Mouse (Mus musculus) kidney, embryonic 15.5 days (tissue): ENCODE measurements around the gene Caln1. TPM values are rescaled to one million over a fixed set of nuclear protein-coding genes. Genes with fewer than 3 reads are reported as not detected.

Experiments
- ATAC-seq: fragments of 200-750 bp; cut with Nextera tagmentation; replicated peaks from 2 replicates; pipeline ENCODE4 v1.8.0; 2017; ENCODE audit warnings: moderate TSS enrichment; ENCODE audit not compliant: low FRiP score
- H3K27ac ChIP-seq: fragments of 300-500 bp; sonication (generic); 2 replicates; pipeline ENCODE4 v1.5.1; 2015; ENCODE audit warnings: mild to moderate bottlenecking, inconsistent platforms
- H3K27me3 ChIP-seq: fragments of 300-500 bp; sonication (generic); 2 replicates; pipeline ENCODE4 v1.6.1; 2015; ENCODE audit warnings: inconsistent platforms
- H3K36me3 ChIP-seq: fragments of 300-500 bp; sonication (generic); 2 replicates; pipeline ENCODE4 v1.6.1; 2015; ENCODE audit warnings: inconsistent platforms
- H3K4me1 ChIP-seq: fragments of 300-500 bp; sonication (generic); 2 replicates; pipeline ENCODE4 v1.6.1; 2015; ENCODE audit warnings: inconsistent platforms
- H3K4me2 ChIP-seq: fragments of 300-500 bp; sonication (generic); 2 replicates; pipeline ENCODE4 v1.6.1; 2015; ENCODE audit warnings: moderate library complexity, mild to moderate bottlenecking, inconsistent platforms
- H3K4me3 ChIP-seq: fragments of 300-500 bp; sonication (generic); replicated peaks from 2 replicates; pipeline ENCODE4 v1.5.1; 2015; ENCODE audit warnings: mild to moderate bottlenecking, inconsistent platforms
- H3K9ac ChIP-seq: fragments of 300-500 bp; sonication (generic); 2 replicates; pipeline ENCODE4 v1.6.1; 2015; ENCODE audit warnings: mild to moderate bottlenecking, inconsistent platforms
- H3K9me3 ChIP-seq: fragments of 300-500 bp; sonication (generic); replicated peaks from 2 replicates; pipeline ENCODE4 v1.6.1; 2016; ENCODE audit warnings: inconsistent platforms
- WGBS: fragments of 180-500 bp; shearing (Covaris S2); methylation state at CpG from one replicate; pipeline ENCODE4 v1.1.7; 2015; ENCODE audit warnings: mixed read lengths; 5-methylcytosine and 5-hydroxymethylcytosine counted together
- polyA plus RNA-seq: library from polyadenylated mRNA; unstranded; fragments of >200 nt; fragmentation: Nextera tagmentation; extraction: Ambion mirVana; gene quantifications from 2 replicates; pipeline ENCODE4 v1.2.1, GENCODE M21; 2015

Caln1 gene
- polyA plus RNA-seq, 1 experiment from 2014 or later = 1.1 TPM

DNA sequence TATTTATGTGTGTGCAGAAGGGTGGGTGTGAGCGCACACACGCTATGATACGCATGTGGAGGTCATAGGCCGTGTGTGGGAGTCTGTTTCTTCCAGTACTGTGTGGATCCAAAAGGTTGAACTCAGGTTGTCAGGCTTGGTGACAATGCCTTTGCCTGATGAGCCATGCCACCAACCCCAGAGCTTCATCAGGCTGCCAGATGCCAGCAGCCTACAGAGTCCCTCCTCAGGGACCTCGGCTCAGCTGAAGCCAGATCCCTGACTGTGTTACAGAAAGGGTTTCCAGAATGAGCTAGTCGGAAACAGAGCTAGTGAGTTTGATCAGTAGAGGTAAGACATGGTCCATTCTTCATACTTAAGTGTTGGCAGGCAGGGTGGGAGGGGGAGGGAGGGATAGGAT lies 25.9 kb downstream of the Caln1 start:
- 38% methylated on average over 6 of the region's 6 CpGs for WGBS
- H3K36me3 ChIP-seq = no peaks in the 10 kb centered on the region
- H3K9me3 ChIP-seq = no peaks in the 10 kb centered on the region
- H3K4me2 ChIP-seq = no peak overlapping the region
- no peaks in the 10 kb centered on the region for H3K27me3 ChIP-seq
- no peak overlapping the region for H3K9ac ChIP-seq
- no peak overlapping the region for H3K4me3 ChIP-seq
- ATAC-seq = no peak
- peaks cover 5% of the 10 kb centered on the region for H3K4me1 ChIP-seq
- H3K27ac ChIP-seq = no peak overlapping the region

DNA sequence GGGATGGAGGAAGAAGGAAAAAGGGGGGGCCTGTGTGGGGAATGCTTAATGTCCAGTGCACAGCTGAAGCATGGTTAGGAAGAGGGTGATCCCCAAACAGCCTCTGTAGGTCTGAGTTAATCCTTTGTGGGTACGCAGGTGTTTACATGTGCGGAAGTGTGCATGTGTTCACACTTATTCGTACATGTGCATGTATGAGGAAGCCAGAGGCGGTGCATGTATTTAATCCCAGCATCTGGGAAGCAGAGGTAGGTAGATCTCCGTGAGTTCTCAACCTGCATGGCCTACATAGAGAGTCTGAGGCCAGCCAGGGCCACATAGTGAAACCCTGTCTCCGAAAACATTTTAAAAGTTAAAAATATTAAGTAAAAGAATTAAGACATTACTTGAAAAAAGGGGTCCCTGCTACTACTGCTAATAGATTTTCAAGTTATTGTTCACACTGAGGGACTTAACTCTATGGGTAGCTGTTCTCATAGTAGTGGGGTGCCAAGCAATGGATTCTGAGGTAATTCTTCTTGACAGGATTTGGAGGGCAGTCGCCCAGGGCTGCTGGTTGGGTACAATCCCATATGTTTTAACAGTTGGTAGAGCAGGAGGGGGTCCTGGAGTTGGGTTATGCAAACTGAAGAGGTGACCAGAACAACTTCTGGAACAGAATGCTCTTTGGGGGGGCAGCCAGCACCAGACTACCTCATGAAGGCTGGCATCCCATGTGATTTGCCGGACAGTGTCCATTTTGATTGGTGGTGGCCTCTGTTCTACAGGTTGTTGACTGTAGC lies 31.1 kb downstream of the Caln1 start:
- no peak for ATAC-seq
- WGBS = 85% methylated on average over 8 of the region's 8 CpGs
- Histone ChIP-seq H3K9me3 (0 out of 2 replicates have a peak, but pooled peaks cover 6% of the 10 kb centered on the region), H3K9ac (no peak overlapping the region), H3K27me3 (no peaks in the 10 kb centered on the region), H3K4me2 (no peak overlapping the region), H3K4me1 (no peaks in the 10 kb centered on the region), H3K36me3 (no peaks in the 10 kb centered on the region), H3K4me3 (no peak overlapping the region), H3K27ac (no peak overlapping the region)

DNA sequence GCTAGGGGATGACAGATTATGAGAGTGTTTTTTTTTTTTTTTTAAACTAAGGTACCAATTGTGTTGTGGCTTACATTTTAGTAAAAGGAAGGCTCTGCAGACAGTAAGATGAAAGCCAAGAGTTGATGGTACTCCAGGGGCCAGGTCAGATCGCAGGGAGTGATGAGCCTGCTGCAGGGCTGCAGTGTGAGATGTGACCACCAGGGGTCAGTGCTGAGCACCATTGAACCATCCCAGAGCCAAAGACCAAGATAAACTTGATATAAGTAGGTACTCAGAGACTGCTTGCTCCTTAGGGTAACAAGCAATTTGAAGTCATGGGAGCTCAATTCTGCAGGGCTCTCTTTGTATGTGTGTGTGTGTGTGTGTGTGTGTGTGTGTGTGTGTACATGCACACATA lies 35.9 kb downstream of the Caln1 start:
- no peak overlapping the region for H3K27ac ChIP-seq
- H3K9me3 ChIP-seq = 0 out of 2 replicates have a peak, but pooled peaks cover 6% of the 10 kb centered on the region
- H3K9ac ChIP-seq = no peak overlapping the region
- no peak overlapping the region for H3K4me3 ChIP-seq
- no peaks in the 10 kb centered on the region for H3K4me1 ChIP-seq
- H3K4me2 ChIP-seq = no peak overlapping the region
- no peak for ATAC-seq
- WGBS = 53% methylated on average over 1 of the region's 1 CpGs
- H3K36me3 ChIP-seq = no peaks in the 10 kb centered on the region
- no peaks in the 10 kb centered on the region for H3K27me3 ChIP-seq

DNA sequence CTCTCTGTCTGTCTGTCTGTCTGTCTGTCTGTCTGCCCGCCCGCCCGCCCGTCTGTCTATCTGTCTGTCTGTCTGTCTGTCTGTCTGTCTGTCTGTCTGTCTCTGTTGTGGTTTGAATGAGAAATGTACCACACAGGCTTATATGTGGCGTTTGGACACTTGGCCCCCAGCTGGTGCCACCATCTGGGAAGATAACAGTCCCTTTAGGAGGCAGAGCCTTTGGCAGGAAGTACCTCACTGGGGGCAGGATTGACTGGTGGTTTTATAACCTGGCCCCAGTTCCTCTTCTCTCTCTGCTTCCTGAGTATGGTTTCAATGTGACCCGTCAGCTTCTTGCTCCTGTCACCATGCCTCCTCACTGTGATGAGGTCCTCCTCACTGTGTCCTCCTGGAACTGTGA lies 40.5 kb downstream of the Caln1 start:
- H3K9me3 ChIP-seq = no peaks in the 10 kb centered on the region
- 98% methylated on average over 6 of the region's 6 CpGs for WGBS
- H3K9ac ChIP-seq = no peak overlapping the region

DNA sequence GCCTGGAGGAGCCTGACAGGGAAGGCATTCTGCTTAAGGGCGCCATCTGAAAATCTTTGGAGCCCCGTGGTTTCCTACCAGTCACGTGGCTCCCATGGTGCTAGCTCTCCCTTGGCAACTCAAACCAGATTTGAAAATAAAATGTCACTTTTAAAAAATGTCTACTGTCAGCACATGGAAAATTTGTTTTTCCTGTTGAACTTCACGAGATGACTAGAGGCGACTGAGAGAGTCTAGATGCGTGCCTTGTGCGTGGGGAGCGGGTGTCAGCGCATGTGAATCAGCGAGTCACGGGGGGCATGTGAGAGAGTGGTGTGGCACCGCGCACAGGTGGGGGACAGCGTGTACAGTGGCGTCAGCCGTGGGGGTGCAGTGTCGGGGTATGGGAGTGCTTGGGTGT lies 42.3 kb downstream of the Caln1 start:
- Histone ChIP-seq H3K4me2 (no peak overlapping the region), H3K4me3 (no peak overlapping the region)
- WGBS = 92% methylated on average over 17 of the region's 17 CpGs

More for the DNA sequence above, 40.5 kb downstream of the Caln1 start:
- ATAC-seq = no peak
- Histone ChIP-seq H3K4me1 (no peaks in the 10 kb centered on the region), H3K27me3 (no peaks in the 10 kb centered on the region), H3K4me3 (no peak overlapping the region), H3K27ac (no peak overlapping the region), H3K36me3 (no peaks in the 10 kb centered on the region), H3K4me2 (no peak overlapping the region)

DNA sequence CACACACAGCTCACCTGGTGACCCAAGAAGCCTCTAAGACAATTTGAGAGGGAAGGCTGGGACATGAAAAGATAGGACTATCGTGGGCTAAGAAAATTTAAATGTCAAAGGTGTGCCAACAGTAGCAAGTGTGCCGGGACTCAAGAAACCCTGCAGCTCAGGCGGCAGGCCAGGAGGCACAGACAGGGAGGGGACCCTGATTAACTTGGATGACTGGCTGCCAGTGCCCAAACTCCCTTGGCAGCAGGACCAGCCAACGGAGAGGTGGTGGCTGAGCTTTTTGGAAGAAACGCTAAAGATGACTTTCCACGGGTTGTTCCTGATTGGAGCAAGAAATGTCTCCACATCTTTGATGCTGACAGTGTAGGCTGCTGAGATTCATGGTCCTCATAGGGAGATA lies 78.2 kb downstream of the Caln1 start:
- H3K9me3 ChIP-seq = no peaks in the 10 kb centered on the region
- peaks cover 19% of the 10 kb centered on the region for H3K4me1 ChIP-seq
- H3K4me3 ChIP-seq = no peak overlapping the region
- peaks cover 66% of the 10 kb centered on the region for H3K27me3 ChIP-seq
- 36% methylated on average over 6 of the region's 6 CpGs for WGBS
- no peaks in the 10 kb centered on the region for H3K36me3 ChIP-seq
- H3K9ac ChIP-seq = no peak overlapping the region
- ATAC-seq = no peak
- no peak overlapping the region for H3K27ac ChIP-seq
- no peak overlapping the region for H3K4me2 ChIP-seq

More for the DNA sequence above, 42.3 kb downstream of the Caln1 start:
- no peak for ATAC-seq
- H3K27me3 ChIP-seq = no peaks in the 10 kb centered on the region
- H3K9me3 ChIP-seq = no peaks in the 10 kb centered on the region
- H3K27ac ChIP-seq = no peak overlapping the region
- H3K4me1 ChIP-seq = no peaks in the 10 kb centered on the region
- no peaks in the 10 kb centered on the region for H3K36me3 ChIP-seq
- H3K9ac ChIP-seq = no peak overlapping the region

DNA sequence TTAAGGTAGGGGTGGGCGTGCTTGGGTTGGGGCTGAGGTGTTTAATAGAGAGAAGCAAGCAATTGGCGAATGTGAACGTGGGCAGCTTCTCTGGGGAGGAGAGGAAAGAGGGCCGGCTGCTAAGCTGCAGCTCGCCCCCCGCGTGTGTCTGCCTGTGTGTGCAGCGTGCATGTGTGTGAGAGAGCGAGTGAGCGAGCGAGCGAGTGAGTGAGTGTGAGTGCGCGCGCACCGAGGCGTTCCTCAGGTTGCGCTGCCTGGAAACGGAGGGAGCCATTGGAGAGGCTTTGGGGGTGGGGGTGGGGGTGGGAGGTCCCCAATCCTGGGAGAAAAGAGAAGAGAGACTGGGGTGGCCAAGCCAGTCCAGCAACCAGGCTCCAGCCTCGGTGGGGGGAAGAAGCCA lies 79.2 kb downstream of the Caln1 start:
- H3K27me3 ChIP-seq = peaks cover 66% of the 10 kb centered on the region
- H3K9ac ChIP-seq = peak overlapping the region; percentile 14; the same call in 1 of the 2 replicates
- H3K4me3 ChIP-seq = peak overlapping the region; percentile 43

DNA sequence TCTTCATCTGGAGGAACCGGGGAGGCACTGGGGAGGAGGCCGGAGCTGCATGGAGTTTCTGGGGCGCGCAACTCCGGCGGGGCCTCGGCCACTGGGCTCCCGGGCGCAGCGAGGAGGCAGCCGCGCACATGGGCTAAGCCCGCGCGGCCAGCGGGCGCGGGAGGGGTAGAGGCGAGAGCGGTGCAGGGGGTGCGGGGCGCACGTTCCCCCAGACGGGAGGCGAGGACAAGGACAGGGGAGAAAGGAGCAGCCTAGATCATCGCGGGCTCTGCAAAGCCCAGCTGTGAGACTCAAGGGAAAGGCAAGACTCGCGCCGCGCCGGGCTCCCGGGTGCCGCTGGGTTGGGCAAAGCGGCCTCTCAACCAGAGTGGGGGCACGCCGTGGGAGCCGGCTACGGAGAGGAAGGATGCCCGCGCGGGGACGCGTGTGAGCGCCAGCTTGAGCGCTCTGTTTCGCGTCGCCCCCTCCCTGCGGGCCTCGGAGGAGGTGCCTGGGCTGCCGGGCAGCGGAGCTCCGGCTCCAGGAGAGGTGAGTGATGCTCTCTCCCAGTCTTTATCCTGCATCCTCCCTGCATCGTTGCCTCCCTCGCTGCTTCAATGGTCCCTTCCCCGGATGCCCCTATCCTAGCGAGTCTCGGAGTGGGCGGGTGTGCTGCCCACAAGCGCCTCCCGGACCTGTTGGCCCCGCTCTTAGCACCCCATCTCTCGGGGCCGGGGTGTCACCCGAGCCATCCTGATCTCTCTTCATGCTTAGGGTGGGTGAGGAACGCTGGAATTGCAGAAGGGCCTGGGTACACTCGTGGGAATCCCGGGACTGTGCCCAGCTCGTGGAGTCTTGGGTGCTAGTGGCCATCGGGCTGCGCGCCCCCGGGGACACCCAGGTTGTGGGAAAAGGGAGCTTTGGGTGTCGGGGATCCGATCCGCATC lies 79.9 kb downstream of the Caln1 start:
- Histone ChIP-seq H3K27me3 (peaks cover 66% of the 10 kb centered on the region), H3K9me3 (no peaks in the 10 kb centered on the region), H3K36me3 (no peaks in the 10 kb centered on the region), H3K4me2 (peak overlapping the region; percentile 82), H3K9ac (peak overlapping the region; percentile 14; the same call in 1 of the 2 replicates), H3K27ac (no peak overlapping the region), H3K4me3 (peak overlapping the region; percentile 43), H3K4me1 (peaks cover 19% of the 10 kb centered on the region)
- ATAC-seq = peak; percentile 67
- under 1% methylated on average over 74 of the region's 77 CpGs for WGBS

More for the DNA sequence above, 79.2 kb downstream of the Caln1 start:
- Histone ChIP-seq H3K9me3 (no peaks in the 10 kb centered on the region), H3K4me2 (peak overlapping the region; percentile 82), H3K4me1 (peaks cover 19% of the 10 kb centered on the region), H3K36me3 (no peaks in the 10 kb centered on the region), H3K27ac (no peak overlapping the region)
- under 1% methylated on average over 20 of the region's 20 CpGs for WGBS
- no peak; the same call in 1 of the 2 replicates for ATAC-seq

DNA sequence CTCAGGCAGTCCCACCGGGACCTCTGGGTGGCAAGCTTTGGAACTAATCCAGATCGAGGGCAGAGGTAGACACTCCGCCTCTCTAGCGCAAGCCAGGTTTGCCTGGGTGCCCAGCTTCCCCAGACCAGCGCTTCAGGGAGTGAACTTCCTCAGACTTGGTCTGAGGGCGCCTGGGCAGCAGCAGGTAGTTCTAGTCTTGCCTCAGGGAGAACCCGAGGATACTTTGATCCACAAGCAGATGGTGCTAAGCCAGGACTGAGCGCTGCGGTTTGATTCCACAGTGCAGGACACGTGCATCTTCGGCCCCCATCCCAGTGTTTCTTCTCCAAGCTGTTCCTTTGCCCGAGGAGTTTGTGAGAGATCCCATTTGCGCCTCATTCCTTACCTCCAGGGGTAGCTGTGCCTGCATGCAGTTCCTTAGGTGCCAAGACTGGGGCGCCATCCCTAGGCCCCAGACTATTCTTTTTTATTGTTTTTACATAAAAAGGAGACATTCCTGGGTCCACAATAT lies 80.8 kb downstream of the Caln1 start:
- H3K4me3 ChIP-seq = peak overlapping the region; percentile 43
- H3K36me3 ChIP-seq = no peaks in the 10 kb centered on the region
- H3K9me3 ChIP-seq = no peaks in the 10 kb centered on the region
- no peak overlapping the region for H3K27ac ChIP-seq
- no peak overlapping the region for H3K9ac ChIP-seq
- H3K4me2 ChIP-seq = peak overlapping the region; percentile 82; the same call in 1 of the 2 replicates
- peaks cover 62% of the 10 kb centered on the region for H3K27me3 ChIP-seq
- 7% methylated on average over 14 of the region's 14 CpGs for WGBS
- no peak for ATAC-seq
- peaks cover 19% of the 10 kb centered on the region for H3K4me1 ChIP-seq

DNA sequence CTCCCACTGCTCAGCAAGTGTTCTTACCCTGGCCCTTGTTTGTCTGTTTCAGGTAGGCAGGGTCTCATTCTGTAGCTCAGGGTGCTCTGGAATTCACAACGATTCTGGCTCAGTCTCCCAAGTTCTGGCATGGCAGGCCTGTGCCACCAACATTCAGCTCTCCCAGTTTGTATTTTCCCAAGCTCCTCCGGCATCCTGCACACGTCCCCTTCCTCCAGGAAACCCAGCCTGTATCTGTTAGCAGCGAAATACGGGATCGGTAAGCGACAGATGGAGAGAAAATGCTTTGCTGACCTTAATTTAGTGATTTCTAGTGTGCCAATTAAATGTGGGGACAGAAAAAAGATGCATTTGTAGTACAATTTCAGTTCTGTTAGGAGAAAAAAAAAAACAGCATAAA lies 88.8 kb downstream of the Caln1 start:
- H3K4me3 ChIP-seq = no peak overlapping the region
- no peak overlapping the region for H3K27ac ChIP-seq
- H3K4me1 ChIP-seq = no peaks in the 10 kb centered on the region
- no peak overlapping the region for H3K9ac ChIP-seq
- H3K9me3 ChIP-seq = no peaks in the 10 kb centered on the region
- H3K36me3 ChIP-seq = no peaks in the 10 kb centered on the region
- H3K27me3 ChIP-seq = no peaks in the 10 kb centered on the region
- H3K4me2 ChIP-seq = no peak overlapping the region
- WGBS = 89% methylated on average over 7 of the region's 7 CpGs
- ATAC-seq = no peak

DNA sequence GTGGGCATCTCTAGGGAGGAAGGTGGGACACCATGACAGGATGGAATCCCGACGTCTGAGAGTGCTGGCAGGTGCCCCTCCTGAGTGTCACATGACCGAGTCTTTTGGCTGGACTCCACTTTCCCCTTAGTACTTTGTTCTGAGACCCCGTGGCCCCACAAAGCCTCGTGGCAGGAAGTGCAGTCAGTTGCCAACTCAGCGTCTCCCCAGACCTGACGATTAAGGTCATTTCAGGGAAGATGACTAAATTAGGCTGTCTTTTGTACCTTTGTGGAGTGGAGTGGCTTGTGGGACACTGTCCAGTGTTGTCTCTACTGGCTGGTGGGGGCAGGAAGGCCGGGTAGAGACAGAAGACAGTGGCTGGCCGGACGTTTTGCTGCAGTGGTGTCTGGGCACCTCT lies 103.0 kb downstream of the Caln1 start:
- Histone ChIP-seq H3K4me3 (no peak overlapping the region), H3K9me3 (no peaks in the 10 kb centered on the region), H3K27me3 (no peaks in the 10 kb centered on the region), H3K36me3 (no peaks in the 10 kb centered on the region), H3K4me2 (no peak overlapping the region), H3K4me1 (no peaks in the 10 kb centered on the region), H3K27ac (no peak overlapping the region), H3K9ac (no peak overlapping the region)
- ATAC-seq = no peak
- 60% methylated on average over 10 of the region's 10 CpGs for WGBS

DNA sequence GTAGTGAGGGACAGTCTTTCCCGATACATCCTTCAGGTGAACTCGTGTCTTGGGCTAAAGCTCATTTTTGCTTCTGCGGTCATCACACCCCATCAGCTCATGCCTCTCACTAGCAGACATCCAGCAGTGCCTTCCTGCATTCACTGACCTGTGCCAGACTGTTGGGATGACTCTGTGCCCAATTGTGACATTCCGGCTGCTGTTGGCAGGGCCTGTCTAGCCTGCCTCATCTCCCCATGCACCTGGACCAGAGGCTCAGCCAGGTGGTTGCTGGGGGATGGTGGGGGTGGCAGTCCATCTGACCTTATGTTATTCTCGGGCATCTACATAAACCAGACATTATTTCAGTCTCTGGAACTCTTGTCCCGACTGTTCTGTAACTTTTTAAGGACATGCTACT lies 105.6 kb downstream of the Caln1 start:
- 84% methylated on average over 6 of the region's 6 CpGs for WGBS
- no peak overlapping the region for H3K4me3 ChIP-seq
- no peak overlapping the region for H3K9ac ChIP-seq
- no peak overlapping the region for H3K27ac ChIP-seq
- H3K9me3 ChIP-seq = no peaks in the 10 kb centered on the region
- H3K36me3 ChIP-seq = no peaks in the 10 kb centered on the region
- H3K4me2 ChIP-seq = no peak overlapping the region
- H3K27me3 ChIP-seq = no peaks in the 10 kb centered on the region
- H3K4me1 ChIP-seq = no peaks in the 10 kb centered on the region
- no peak for ATAC-seq
